ENCODE assay signal across 29 mouse cellular contexts in genomic region chr2:46366135-46366485, GRCm38 (mm10).
DNase-seq lines count a peak whose midpoint lies in the region; TF ChIP-seq lines count a peak whose summit lies in the region.
"Had no signal": no experiment of that assay in that cellular context is flagged by ENCODE, and none has a peak within 500 bp of the region (broad histone marks: within the 10 kb centered on the region; RNA-seq: fewer than 3 reads in every experiment).

No protein-coding gene starts in this region.

- DNase-seq in frontal cortex, postnatal 36 days (ENCODE audit: low spot score in 2 of 2) = peak; percentile 4 to 16
- DNase-seq in frontal cortex, postnatal 14 days (ENCODE audit: low spot score in 2 of 2) = no peak
- peak; percentile 2 to 62 for DNase-seq in left cerebral cortex, postnatal 25 days (ENCODE audit: low spot score in 2 of 2)
- DNase-seq in left cerebral cortex, postnatal 4 days = no peak
- DNase-seq in heart, adult 11 months = no peak
- DNase-seq: adrenal gland, postnatal 25 days; cerebellum, adult 8-10 months; cerebellum, postnatal 25 days; gastrocnemius, postnatal 10 days; heart, postnatal 36 days; kidney, adult 8-10 months; kidney, postnatal 4 days; liver, embryonic 13.5 days; lung, adult 18-20 months; lung, postnatal 4 days had no signal

- peaks cover 20% of the 10 kb centered on the region for H3K4me1 ChIP-seq in bone marrow macrophage, adult 2 months (ENCODE audit: control insufficient read depth, insufficient read depth, low read length)
- H3K4me1 ChIP-seq: embryonic facial prominence, embryonic 10.5 days; embryonic facial prominence, embryonic 15.5 days; forebrain, embryonic 12.5 days; heart, embryonic 10.5 days; hindbrain, embryonic 12.5 days; limb, embryonic 10.5 days; limb, embryonic 15.5 days; midbrain, embryonic 13.5 days; neural tube, embryonic 13.5 days had no signal

- no peak for TF ChIP-seq POLR2A in bone marrow macrophage, adult 2 months (IDR thresholded peaks at IDR 0.05; ENCODE audit: borderline replicate concordance, low read depth, low read length)

- H3K27ac ChIP-seq in bone marrow macrophage, adult 2 months (ENCODE audit: insufficient read depth, low read depth, low read length) = peak overlapping the region; percentile 100
- peak overlapping the region; percentile 97 for H3K27ac ChIP-seq in macrophage
- H3K27ac ChIP-seq: embryonic facial prominence, embryonic 10.5 days; embryonic facial prominence, embryonic 15.5 days; forebrain, embryonic 12.5 days; heart, embryonic 10.5 days; heart, embryonic 15.5 days; hindbrain, embryonic 12.5 days; kidney, postnatal 0 days; left cerebral cortex, adult 2 months; limb, embryonic 10.5 days; limb, embryonic 15.5 days; liver, embryonic 13.5 days; midbrain, embryonic 13.5 days; neural tube, embryonic 13.5 days had no signal

- WGBS in macrophage (ENCODE audit: missing documents) = 86% methylated on average over 3 of the region's 3 CpGs

- no peak overlapping the region for H3K4me3 ChIP-seq in bone marrow macrophage, adult 2 months (ENCODE audit: insufficient read depth, low read length)
- H3K4me3 ChIP-seq in macrophage (ENCODE audit: inconsistent target) = no peak overlapping the region
- H3K4me3 ChIP-seq: embryonic facial prominence, embryonic 10.5 days; embryonic facial prominence, embryonic 15.5 days; forebrain, embryonic 12.5 days; heart, embryonic 10.5 days; heart, embryonic 15.5 days; hindbrain, embryonic 12.5 days; left cerebral cortex, adult 2 months; limb, embryonic 10.5 days; limb, embryonic 15.5 days; liver, embryonic 13.5 days; midbrain, embryonic 13.5 days; neural tube, embryonic 13.5 days had no signal

- no peaks in the 10 kb centered on the region for H3K36me3 ChIP-seq in macrophage (ENCODE audit: inconsistent target)
- H3K36me3 ChIP-seq: embryonic facial prominence, embryonic 10.5 days; embryonic facial prominence, embryonic 15.5 days; forebrain, embryonic 12.5 days; heart, embryonic 10.5 days; heart, embryonic 15.5 days; hindbrain, embryonic 12.5 days; limb, embryonic 10.5 days; limb, embryonic 15.5 days; liver, embryonic 13.5 days; midbrain, embryonic 13.5 days; neural tube, embryonic 13.5 days had no signal

- H3K79me2 ChIP-seq in macrophage (ENCODE audit: inconsistent target) = no peaks in the 10 kb centered on the region

- no peak for TF ChIP-seq CTCF in bone marrow macrophage, adult 2 months (IDR thresholded peaks at IDR 0.05; ENCODE audit: low read depth, low read length)

- intact Hi-C loops in left cerebral cortex, postnatal 25 days (cut with DNase I) = no loop called here
- intact Hi-C loops in left cerebral cortex, postnatal 4 days (cut with DNase I) = no loop called here

Comparison
In these comparisons a context has a peak if more than half of its experiments do, and no peak if none do; other contexts are left out.
1. DNase-seq: peak in frontal cortex, postnatal 36 days (2 of 2) and left cerebral cortex, postnatal 25 days (2 of 2); none in frontal cortex, postnatal 14 days (0 of 2), left cerebral cortex, postnatal 4 days (single experiment) and heart, adult 11 months (single experiment).